Mouse (Mus musculus) midbrain, embryonic 14.5 days (tissue): ENCODE results near the gene Hoxa2. TPM values are rescaled to one million over a fixed set of nuclear protein-coding genes. Genes with fewer than 3 reads are reported as not detected.
A peak's percentile ranks its signal among the peaks of the same experiment; 100 is the strongest.

Experiments used
- ATAC-seq: fragments of 200-750 bp; cut with Nextera tagmentation; 2 replicates; pipeline ENCODE4 v1.8.0; 2017; ENCODE audit warnings: moderate number of reproducible peaks, moderate library complexity; ENCODE audit not compliant: low FRiP score, low TSS enrichment
- DNase-seq: peaks from one replicate; pipeline ENCODE4 v3.0.0-alpha.2; 2015
- H3K27ac ChIP-seq: fragments of 300-500 bp; sonication (generic); replicated peaks from 2 replicates; pipeline ENCODE4 v1.5.1; 2014; ENCODE audit warnings: mild to moderate bottlenecking, low read depth, low read length, moderate library complexity
- H3K27me3 ChIP-seq: fragments of 300-500 bp; sonication (generic); 2 replicates; pipeline ENCODE4 v1.6.1; 2014; ENCODE audit warnings: low read length, control low read depth, mixed read lengths; ENCODE audit not compliant: control insufficient read depth, insufficient read depth
- H3K36me3 ChIP-seq: fragments of 300-500 bp; sonication (generic); 2 replicates; pipeline ENCODE4 v1.6.1; 2014; ENCODE audit warnings: low read length, control low read depth; ENCODE audit not compliant: control insufficient read depth, insufficient read depth
- H3K4me1 ChIP-seq: fragments of 300-500 bp; sonication (generic); 2 replicates; pipeline ENCODE4 v1.6.1; 2014; ENCODE audit warnings: mild to moderate bottlenecking, antibody characterized with exemption, low read length, control low read depth; ENCODE audit not compliant: control insufficient read depth, insufficient read depth
- H3K4me2 ChIP-seq: fragments of 300-500 bp; sonication (generic); 2 replicates; pipeline ENCODE4 v1.6.1; 2014; ENCODE audit warnings: mild to moderate bottlenecking, low read length, moderate library complexity
- H3K4me3 ChIP-seq: fragments of 300-500 bp; sonication (generic); replicated peaks from 2 replicates; pipeline ENCODE4 v1.5.1; 2014; ENCODE audit warnings: low read depth, low read length
- H3K9ac ChIP-seq: fragments of 300-500 bp; sonication (generic); replicated peaks from 2 replicates; pipeline ENCODE4 v1.6.1; 2014; ENCODE audit warnings: mild to moderate bottlenecking, low read length, moderate library complexity
- H3K9me3 ChIP-seq: fragments of 300-500 bp; sonication (generic); 2 replicates; pipeline ENCODE4 v1.6.1; 2016; ENCODE audit warnings: low read length, control low read depth, mixed read lengths; ENCODE audit not compliant: control insufficient read depth
- WGBS: fragments of 180-500 bp; shearing (Covaris S2); extraction: QIAGEN DNeasy Blood & Tissue Kit; methylation state at CpG from one replicate; pipeline ENCODE4 v1.1.7; 2014; 5-methylcytosine and 5-hydroxymethylcytosine counted together
- polyA plus RNA-seq: library from polyadenylated mRNA; unstranded; fragments of >200 nt; fragmentation: Nextera tagmentation; extraction: Ambion mirVana; gene quantifications from 2 replicates; pipeline ENCODE4 v1.2.1, GENCODE M21; 2014

Gene Hoxa2
- polyA plus RNA-seq, 1 experiment from 2014 or later: 0.20 TPM

DNA sequence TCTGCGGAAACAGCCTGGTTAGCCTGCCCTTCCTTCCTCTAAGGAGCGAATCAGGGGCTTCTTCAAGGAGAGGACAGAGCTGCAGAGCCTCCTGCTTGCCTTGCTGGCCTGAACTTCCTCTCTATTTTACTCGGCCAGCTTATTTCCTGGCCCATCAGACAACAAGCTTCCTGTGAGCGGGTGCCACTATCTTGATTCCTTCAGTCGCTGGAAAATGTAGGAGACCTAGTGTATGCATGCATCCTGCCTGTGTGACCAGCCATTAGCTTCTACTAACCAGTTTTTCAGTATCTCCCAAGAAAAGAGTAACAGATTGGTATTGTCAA lies 6.2 kb upstream of the Hoxa2 start:
- Histone ChIP-seq H3K27me3 (peaks cover 91% of the 10 kb centered on the region), H3K9me3 (no peaks in the 10 kb centered on the region), H3K9ac (no peak overlapping the region), H3K4me3 (no peak overlapping the region), H3K4me2 (no peak overlapping the region), H3K27ac (no peak overlapping the region), H3K4me1 (no peaks in the 10 kb centered on the region), H3K36me3 (no peaks in the 10 kb centered on the region)
- 4% methylated on average over 5 of the region's 5 CpGs for WGBS
- DNase-seq (no peak), ATAC-seq (no peak)

DNA sequence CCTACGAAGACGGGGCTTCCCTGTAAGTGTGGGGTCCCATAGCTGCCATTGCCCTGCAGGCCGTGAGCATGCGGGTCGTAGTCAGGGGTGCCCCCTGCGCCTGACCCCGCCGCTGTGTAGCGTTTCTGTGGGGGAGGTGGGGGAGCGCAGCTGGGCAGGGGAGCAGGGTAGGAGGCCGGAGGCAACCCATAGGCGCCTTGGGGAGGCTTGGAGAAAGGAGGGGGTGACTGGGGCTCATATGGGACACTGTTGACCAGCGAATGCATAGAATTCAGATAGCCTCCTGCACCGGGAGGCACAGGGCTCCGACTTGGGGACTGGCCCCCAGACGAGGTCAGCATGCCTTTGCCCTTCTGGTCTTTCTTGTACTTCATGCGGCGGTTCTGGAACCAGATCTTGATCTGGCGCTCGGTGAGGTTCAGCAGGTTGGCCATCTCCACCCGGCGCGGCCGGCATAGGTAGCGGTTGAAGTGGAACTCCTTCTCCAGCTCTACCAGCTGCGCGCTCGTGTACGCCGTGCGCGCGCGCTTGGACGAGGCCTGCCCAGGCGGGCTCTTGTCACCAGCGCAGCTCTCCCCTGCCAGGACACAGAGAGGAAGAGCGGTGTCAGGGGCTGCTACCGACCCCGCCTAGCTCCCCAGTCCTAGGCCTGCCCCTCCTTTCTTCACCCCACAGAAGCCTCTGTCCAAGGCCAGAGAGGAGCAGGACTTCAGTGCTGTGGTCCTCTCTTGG lies 5.7 kb upstream of the Hoxa2 start:
- DNase-seq (no peak), ATAC-seq (no peak)
- no peak overlapping the region for H3K4me2 ChIP-seq
- H3K9me3 ChIP-seq: no peaks in the 10 kb centered on the region
- no peaks in the 10 kb centered on the region for H3K36me3 ChIP-seq
- no peak overlapping the region for H3K4me3 ChIP-seq
- H3K4me1 ChIP-seq: no peaks in the 10 kb centered on the region
- H3K9ac ChIP-seq: no peak overlapping the region
- no peak overlapping the region for H3K27ac ChIP-seq
- under 1% methylated on average over 40 of the region's 40 CpGs for WGBS
- H3K27me3 ChIP-seq: peaks cover 90% of the 10 kb centered on the region

DNA sequence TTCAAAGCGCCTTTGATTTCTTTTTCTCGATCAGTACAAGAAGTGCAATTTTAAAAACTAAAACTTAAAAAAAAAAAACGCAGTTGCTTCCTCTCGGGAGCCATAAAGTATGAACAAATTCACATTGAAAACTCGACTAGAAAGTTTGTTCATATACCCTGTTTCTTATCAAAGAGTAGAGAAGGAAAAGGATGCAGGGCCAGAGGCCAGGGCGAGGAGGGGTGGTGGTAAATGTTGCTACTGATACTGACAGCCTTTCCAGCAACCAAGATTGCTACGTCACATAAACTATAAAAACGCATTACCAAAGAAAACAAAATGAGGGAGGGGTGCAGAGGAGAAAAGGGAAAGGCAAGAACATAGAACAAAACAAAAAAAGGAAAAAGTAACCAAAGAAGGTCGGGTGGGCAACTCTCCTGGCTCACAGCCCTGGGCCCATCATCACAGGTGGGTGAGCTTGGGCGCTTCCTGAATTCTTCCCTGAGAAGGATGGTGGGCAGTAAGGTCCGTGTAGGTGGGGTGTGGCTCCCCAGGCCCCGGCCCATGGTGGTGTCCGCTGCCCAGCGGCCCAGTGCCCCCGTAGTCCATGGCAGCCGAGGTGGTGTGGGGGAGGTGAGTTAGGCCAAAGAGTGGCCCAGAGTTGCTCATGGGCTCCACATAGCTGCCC lies 5.0 kb upstream of the Hoxa2 start:
- H3K4me2 ChIP-seq: no peak overlapping the region
- no peak overlapping the region for H3K27ac ChIP-seq
- H3K9ac ChIP-seq: no peak overlapping the region

DNA sequence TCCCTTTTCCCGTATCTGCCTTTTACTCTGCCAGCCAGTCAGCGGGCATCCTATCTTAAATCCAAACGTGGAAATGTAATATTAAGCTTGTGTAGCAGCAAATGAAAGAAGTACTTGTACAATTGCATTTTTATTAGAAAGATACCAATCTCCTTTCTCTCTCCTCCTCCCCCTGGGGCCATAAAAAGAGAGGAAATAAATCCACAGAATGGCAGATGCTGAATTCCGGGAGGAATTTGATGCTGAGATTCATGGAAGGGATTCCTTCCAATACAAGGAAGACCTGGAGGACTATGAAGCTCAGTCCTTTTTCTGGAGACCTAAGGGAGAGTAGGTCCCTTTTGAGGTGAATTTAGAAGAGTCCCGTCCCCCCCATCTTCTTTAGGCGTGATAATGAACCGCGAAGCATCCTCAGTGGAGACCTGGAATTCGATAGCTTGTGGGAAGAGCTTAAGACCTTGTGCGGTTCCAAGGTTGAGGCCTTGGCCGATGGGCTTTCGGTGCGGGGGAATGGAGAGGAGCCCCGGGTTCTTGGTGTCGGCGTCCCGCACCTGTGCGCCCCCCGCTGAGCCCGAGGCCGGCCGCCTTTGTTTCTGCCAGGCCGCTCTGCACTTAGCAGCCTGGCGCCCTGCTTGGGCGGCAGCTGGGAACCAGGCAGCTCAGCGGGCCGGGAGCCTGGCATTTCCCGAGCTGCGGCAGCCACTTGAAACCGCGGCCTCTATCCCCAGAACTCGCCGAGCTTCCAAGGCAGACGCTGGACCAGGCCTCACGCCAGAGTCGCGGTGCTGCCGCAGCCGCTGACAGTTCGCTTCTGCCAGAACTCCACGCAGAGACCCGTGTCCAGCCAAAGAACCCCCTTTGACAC lies 3.8 kb upstream of the Hoxa2 start:
- H3K27me3 ChIP-seq: peaks cover 91% of the 10 kb centered on the region
- H3K9ac ChIP-seq: no peak overlapping the region
- no peaks in the 10 kb centered on the region for H3K9me3 ChIP-seq
- H3K27ac ChIP-seq: no peak overlapping the region
- DNase-seq (peak; percentile 40), ATAC-seq (no peak)
- H3K4me1 ChIP-seq: no peaks in the 10 kb centered on the region
- H3K36me3 ChIP-seq: no peaks in the 10 kb centered on the region
- no peak overlapping the region for H3K4me3 ChIP-seq
- no peak overlapping the region for H3K4me2 ChIP-seq
- under 1% methylated on average over 42 of the region's 42 CpGs for WGBS

More for the DNA sequence above, 5.0 kb upstream of the Hoxa2 start:
- ATAC-seq: no peak
- H3K27me3 ChIP-seq: peaks cover 90% of the 10 kb centered on the region
- H3K9me3 ChIP-seq: no peaks in the 10 kb centered on the region
- no peak overlapping the region for H3K4me3 ChIP-seq
- WGBS: 4% methylated on average over 16 of the region's 16 CpGs
- H3K4me1 ChIP-seq: no peaks in the 10 kb centered on the region
- no peaks in the 10 kb centered on the region for H3K36me3 ChIP-seq
- DNase-seq: no peak

DNA sequence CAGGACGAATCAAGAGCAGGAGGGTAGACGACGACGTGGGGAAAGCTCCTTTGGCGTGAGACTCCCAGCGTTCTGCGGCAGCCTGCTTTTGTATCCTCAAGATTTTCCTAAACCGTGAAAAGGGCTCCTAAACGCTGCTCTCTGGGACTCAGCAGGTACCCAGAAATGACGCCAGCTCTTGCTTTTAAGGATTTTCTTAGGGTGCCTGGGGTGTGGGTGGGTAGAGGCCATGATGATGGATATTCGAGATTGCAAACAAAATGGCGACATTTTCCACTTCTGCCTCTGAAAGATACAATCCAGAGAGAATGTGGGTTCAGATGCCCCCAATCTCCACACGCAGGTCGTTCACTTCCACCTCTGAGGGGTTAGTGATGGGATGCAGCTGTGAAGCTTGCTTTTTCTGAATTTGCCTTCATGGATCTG lies 3.1 kb upstream of the Hoxa2 start:
- Histone ChIP-seq H3K4me3 (no peak overlapping the region), H3K9ac (no peak overlapping the region), H3K27me3 (peaks cover 91% of the 10 kb centered on the region), H3K4me1 (no peaks in the 10 kb centered on the region), H3K9me3 (no peaks in the 10 kb centered on the region), H3K27ac (no peak overlapping the region), H3K36me3 (no peaks in the 10 kb centered on the region), H3K4me2 (no peak overlapping the region)
- WGBS: 1% methylated on average over 14 of the region's 14 CpGs
- ATAC-seq (no peak), DNase-seq (no peak)

DNA sequence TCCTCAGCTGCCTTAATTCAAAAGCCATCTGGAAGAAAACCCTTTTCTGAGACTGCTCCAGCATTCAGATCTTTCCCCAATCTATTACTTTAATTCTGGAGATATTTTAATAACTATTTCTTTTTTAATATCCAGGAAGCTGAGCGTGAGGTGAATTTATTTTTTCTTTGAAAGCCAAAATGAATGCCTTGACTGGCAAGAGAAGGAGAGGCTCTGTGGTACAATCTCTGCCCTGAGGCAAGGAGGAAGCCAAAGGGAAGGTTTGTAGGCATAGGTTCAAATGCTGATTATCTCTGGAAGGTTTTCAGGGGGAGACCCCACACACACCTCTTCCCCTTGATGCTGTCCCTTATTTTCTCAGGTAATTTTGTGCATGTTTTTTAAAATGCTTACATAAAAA lies 2.5 kb upstream of the Hoxa2 start:
- Histone ChIP-seq H3K27ac (no peak overlapping the region), H3K4me3 (no peak overlapping the region), H3K4me2 (no peak overlapping the region), H3K27me3 (peaks cover 91% of the 10 kb centered on the region), H3K9me3 (no peaks in the 10 kb centered on the region), H3K36me3 (no peaks in the 10 kb centered on the region), H3K9ac (no peak overlapping the region), H3K4me1 (no peaks in the 10 kb centered on the region)
- ATAC-seq (no peak), DNase-seq (no peak)
- WGBS: 16% methylated on average over 1 of the region's 1 CpGs

DNA sequence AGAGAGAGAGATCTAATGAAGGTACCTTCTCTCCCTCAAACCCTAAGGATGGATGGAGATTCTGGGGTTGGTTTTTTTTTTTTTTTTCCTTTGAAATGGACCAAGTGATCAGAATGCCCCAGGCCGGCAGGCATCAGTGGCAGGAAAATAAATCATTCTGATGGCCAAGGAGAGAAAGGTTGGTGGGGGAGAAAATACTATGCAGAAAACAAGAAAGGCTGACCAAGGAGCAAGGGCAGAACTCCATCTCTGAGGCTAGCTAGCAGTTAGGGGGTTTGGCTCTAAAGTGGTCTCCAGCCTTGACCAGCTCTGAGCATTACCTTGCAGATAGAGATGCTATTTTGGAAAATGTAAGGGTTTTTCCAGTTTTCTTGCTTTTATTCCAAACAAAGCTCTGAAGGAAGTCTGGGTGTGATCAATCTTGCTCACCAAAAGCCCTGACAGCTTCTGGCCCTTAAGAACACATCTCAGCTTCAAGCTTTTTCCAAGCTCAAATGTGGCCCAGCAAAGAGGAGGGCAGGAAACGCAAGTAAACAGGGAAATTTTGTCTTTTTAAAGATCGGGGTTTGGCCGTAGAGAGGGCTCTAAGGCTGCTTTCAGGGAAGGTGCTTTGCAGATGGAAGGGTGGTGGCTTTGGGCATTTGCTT lies 1.9 kb upstream of the Hoxa2 start:
- ATAC-seq (no peak), DNase-seq (no peak)
- no peak overlapping the region for H3K9ac ChIP-seq
- H3K36me3 ChIP-seq: no peaks in the 10 kb centered on the region
- peaks cover 91% of the 10 kb centered on the region for H3K27me3 ChIP-seq
- H3K4me3 ChIP-seq: no peak overlapping the region
- no peak overlapping the region for H3K27ac ChIP-seq
- H3K9me3 ChIP-seq: no peaks in the 10 kb centered on the region
- H3K4me1 ChIP-seq: no peaks in the 10 kb centered on the region
- no peak overlapping the region for H3K4me2 ChIP-seq
- WGBS: 6% methylated on average over 4 of the region's 4 CpGs

DNA sequence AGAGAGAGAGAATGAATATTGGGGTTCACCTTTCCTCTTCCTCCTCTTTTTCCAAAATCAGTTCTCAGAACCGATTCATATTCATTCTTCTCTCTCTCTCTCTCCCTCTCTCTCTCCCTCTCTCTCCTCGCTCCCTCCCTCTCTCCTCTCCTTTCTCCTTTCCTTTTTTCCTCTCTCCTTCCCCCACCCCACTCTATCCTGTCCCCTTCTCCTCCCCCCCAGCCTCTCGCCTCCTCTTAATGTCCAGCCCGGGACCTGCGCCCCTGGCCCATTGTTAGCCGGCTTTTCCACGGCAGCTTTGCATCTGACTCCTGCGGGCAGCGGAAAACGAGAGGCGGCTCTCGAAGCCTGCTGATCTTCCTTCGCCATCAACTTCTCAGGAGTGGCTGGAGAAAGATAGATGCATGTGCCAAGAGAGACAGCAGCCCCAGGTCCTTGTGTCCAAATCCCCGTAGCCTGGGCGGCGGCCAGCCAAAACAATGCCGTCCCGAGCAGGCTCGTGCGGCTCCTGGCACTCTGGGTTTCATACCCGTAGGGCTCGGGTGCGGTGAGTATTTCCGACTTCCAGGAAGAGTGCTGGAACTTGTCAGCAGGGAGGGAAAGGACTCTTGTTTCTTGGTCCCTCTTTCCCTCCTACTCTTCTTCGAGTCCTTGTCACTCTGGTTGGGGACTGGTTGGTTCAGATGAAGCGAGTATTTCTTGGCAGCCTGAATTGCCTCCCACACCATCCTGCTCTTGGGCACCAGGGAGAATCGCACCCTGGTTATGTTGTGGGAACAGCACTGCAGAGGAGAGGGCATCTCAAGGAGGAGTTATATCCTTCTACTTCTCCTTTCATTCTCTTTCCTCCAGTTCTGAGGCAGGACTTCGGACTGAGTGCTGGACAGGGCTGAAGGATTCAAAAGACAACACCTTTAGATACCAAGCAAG lies 1.1 kb upstream of the Hoxa2 start:
- H3K4me3 ChIP-seq: no peak overlapping the region
- no peak for DNase-seq
- no peak overlapping the region for H3K27ac ChIP-seq
- under 1% methylated on average over 28 of the region's 28 CpGs for WGBS
- no peaks in the 10 kb centered on the region for H3K36me3 ChIP-seq
- no peaks in the 10 kb centered on the region for H3K4me1 ChIP-seq
- peaks cover 88% of the 10 kb centered on the region for H3K27me3 ChIP-seq
- no peak overlapping the region for H3K4me2 ChIP-seq
- ATAC-seq: no peak
- no peaks in the 10 kb centered on the region for H3K9me3 ChIP-seq
- H3K9ac ChIP-seq: no peak overlapping the region
